Mouse (Mus musculus): ENCODE measurements at regions not wholly inside any gene's neighbourhood (a gene's known extent, or its start where the extent isn't known, plus 50 kb on each side); places are given as distances from the start of the nearest gene placed in this dataset.

GRCm38 (mm10) chr9:31578506-31579173, 114.4 kb upstream of the Tmem45b start:
- H3K36me3 ChIP-seq (ENCODE audit: control insufficient read depth, insufficient read depth, low read length) = no peaks in the 10 kb centered on the region
- no peaks in the 10 kb centered on the region for H3K9me3 ChIP-seq (ENCODE audit: control insufficient read depth, low read length)
- H3K27me3 ChIP-seq (replicated peaks; ENCODE audit: control insufficient read depth, insufficient read depth, low read length) = no peaks in the 10 kb centered on the region
- no peak overlapping the region for H3K27ac ChIP-seq (ENCODE audit: low read depth, low read length)
- no peaks in the 10 kb centered on the region for H3K4me1 ChIP-seq (ENCODE audit: control insufficient read depth, insufficient read depth, low read depth, low read length)
- 89% methylated on average over 8 of the region's 8 CpGs for WGBS
- H3K4me2 ChIP-seq (ENCODE audit: low read length) = no peak overlapping the region
- H3K9ac ChIP-seq (ENCODE audit: low read depth, low read length) = no peak overlapping the region
- no peak overlapping the region for H3K4me3 ChIP-seq (ENCODE audit: low read length)
- no peak for ATAC-seq

- Histone ChIP-seq H3K27me3 (replicated peaks; ENCODE audit: control insufficient read depth, insufficient read depth, low read length) (no peaks in the 10 kb centered on the region), H3K4me3 (ENCODE audit: low read length) (no peak overlapping the region), H3K4me2 (ENCODE audit: low read length) (no peak overlapping the region), H3K36me3 (ENCODE audit: control insufficient read depth, insufficient read depth, low read length) (no peaks in the 10 kb centered on the region), H3K27ac (ENCODE audit: low read depth, low read length) (no peak overlapping the region), H3K4me1 (ENCODE audit: control insufficient read depth, insufficient read depth, low read depth, low read length) (no peaks in the 10 kb centered on the region), H3K9me3 (ENCODE audit: control insufficient read depth, low read length) (no peaks in the 10 kb centered on the region), H3K9ac (ENCODE audit: low read depth, low read length) (no peak overlapping the region)
- no peak for ATAC-seq
- 74% methylated on average over 7 of the region's 7 CpGs for WGBS
These were observed 112.8 kb upstream of the Tmem45b start for GRCm38 (mm10) chr9:31577066-31577465.

GRCm38 (mm10) chr9:31567029-31567428, 102.8 kb upstream of the Tmem45b start:
- WGBS = 79% methylated on average over 10 of the region's 10 CpGs
- Histone ChIP-seq H3K27ac (ENCODE audit: low read depth, low read length) (no peak overlapping the region), H3K4me3 (ENCODE audit: low read length) (no peak overlapping the region), H3K27me3 (replicated peaks; ENCODE audit: control insufficient read depth, insufficient read depth, low read length) (no peaks in the 10 kb centered on the region), H3K9me3 (ENCODE audit: control insufficient read depth, low read length) (no peaks in the 10 kb centered on the region), H3K9ac (ENCODE audit: low read depth, low read length) (no peak overlapping the region), H3K36me3 (ENCODE audit: control insufficient read depth, insufficient read depth, low read length) (no peaks in the 10 kb centered on the region), H3K4me2 (ENCODE audit: low read length) (no peak overlapping the region), H3K4me1 (ENCODE audit: control insufficient read depth, insufficient read depth, low read depth, low read length) (no peaks in the 10 kb centered on the region; the same call in none of the 2 replicates)
- ATAC-seq = no peak

GRCm38 (mm10) chr9:31566257-31567007, 102.2 kb upstream of the Tmem45b start:
- H3K27me3 ChIP-seq (replicated peaks; ENCODE audit: control insufficient read depth, insufficient read depth, low read length) = no peaks in the 10 kb centered on the region
- H3K36me3 ChIP-seq (ENCODE audit: control insufficient read depth, insufficient read depth, low read length) = no peaks in the 10 kb centered on the region
- no peaks in the 10 kb centered on the region; the same call in none of the 2 replicates for H3K4me1 ChIP-seq (ENCODE audit: control insufficient read depth, insufficient read depth, low read depth, low read length)
- no peak overlapping the region for H3K27ac ChIP-seq (ENCODE audit: low read depth, low read length)
- H3K4me2 ChIP-seq (ENCODE audit: low read length) = peak overlapping the region; percentile 22
- 56% methylated on average over 31 of the region's 31 CpGs for WGBS
- no peaks in the 10 kb centered on the region for H3K9me3 ChIP-seq (ENCODE audit: control insufficient read depth, low read length)
- no peak overlapping the region for H3K9ac ChIP-seq (ENCODE audit: low read depth, low read length)
- no peak overlapping the region for H3K4me3 ChIP-seq (ENCODE audit: low read length)
- peak; percentile 64 for ATAC-seq

GRCm38 (mm10) chr9:31564996-31565773, 100.9 kb upstream of the Tmem45b start:
- no peaks in the 10 kb centered on the region for H3K9me3 ChIP-seq (ENCODE audit: control insufficient read depth, low read length)
- no peak overlapping the region for H3K4me3 ChIP-seq (ENCODE audit: low read length)
- no peaks in the 10 kb centered on the region; the same call in none of the 2 replicates for H3K4me1 ChIP-seq (ENCODE audit: control insufficient read depth, insufficient read depth, low read depth, low read length)
- no peak overlapping the region for H3K9ac ChIP-seq (ENCODE audit: low read depth, low read length)
- no peak overlapping the region for H3K4me2 ChIP-seq (ENCODE audit: low read length)
- WGBS = 48% methylated on average over 12 of the region's 12 CpGs
- H3K36me3 ChIP-seq (ENCODE audit: control insufficient read depth, insufficient read depth, low read length) = no peaks in the 10 kb centered on the region
- ATAC-seq = no peak
- no peak overlapping the region for H3K27ac ChIP-seq (ENCODE audit: low read depth, low read length)
- no peaks in the 10 kb centered on the region for H3K27me3 ChIP-seq (replicated peaks; ENCODE audit: control insufficient read depth, insufficient read depth, low read length)

GRCm38 (mm10) chr9:31563541-31563940, 99.3 kb upstream of the Tmem45b start:
- Histone ChIP-seq H3K9me3 (ENCODE audit: control insufficient read depth, low read length) (no peaks in the 10 kb centered on the region), H3K9ac (ENCODE audit: low read depth, low read length) (no peak overlapping the region), H3K36me3 (ENCODE audit: control insufficient read depth, insufficient read depth, low read length) (no peaks in the 10 kb centered on the region), H3K4me3 (ENCODE audit: low read length) (no peak overlapping the region), H3K27me3 (replicated peaks; ENCODE audit: control insufficient read depth, insufficient read depth, low read length) (no peaks in the 10 kb centered on the region), H3K4me1 (ENCODE audit: control insufficient read depth, insufficient read depth, low read depth, low read length) (peaks cover 4% of the 10 kb centered on the region), H3K4me2 (ENCODE audit: low read length) (no peak overlapping the region), H3K27ac (ENCODE audit: low read depth, low read length) (no peak overlapping the region)
- whole genome bisulfite sequencing = 89% methylated on average over 8 of the region's 8 CpGs
- ATAC-seq = no peak

GRCm38 (mm10) chr9:31560226-31560556, 95.9 kb upstream of the Tmem45b start:
- Histone ChIP-seq H3K36me3 (ENCODE audit: control insufficient read depth, insufficient read depth, low read length) (no peaks in the 10 kb centered on the region), H3K4me1 (ENCODE audit: control insufficient read depth, insufficient read depth, low read depth, low read length) (peaks cover 4% of the 10 kb centered on the region; the same call in 1 of the 2 replicates), H3K9me3 (ENCODE audit: control insufficient read depth, low read length) (no peaks in the 10 kb centered on the region), H3K27me3 (replicated peaks; ENCODE audit: control insufficient read depth, insufficient read depth, low read length) (no peaks in the 10 kb centered on the region), H3K27ac (ENCODE audit: low read depth, low read length) (no peak overlapping the region), H3K4me3 (ENCODE audit: low read length) (no peak overlapping the region), H3K9ac (ENCODE audit: low read depth, low read length) (no peak overlapping the region), H3K4me2 (ENCODE audit: low read length) (peak overlapping the region; percentile 66; the same call in 1 of the 2 replicates)
- ATAC-seq = 0 out of 2 replicates have a peak, but pooled peaks have one; percentile 6
- 76% methylated on average over 3 of the region's 3 CpGs for WGBS

GRCm38 (mm10) chr9:31559506-31560225, 95.4 kb upstream of the Tmem45b start:
- H3K27ac ChIP-seq (ENCODE audit: low read depth, low read length) = no peak overlapping the region
- peak overlapping the region; percentile 30 for H3K4me3 ChIP-seq (ENCODE audit: low read length)
- H3K9me3 ChIP-seq (ENCODE audit: control insufficient read depth, low read length) = no peaks in the 10 kb centered on the region
- H3K4me1 ChIP-seq (ENCODE audit: control insufficient read depth, insufficient read depth, low read depth, low read length) = 0 out of 2 replicates have a peak, but pooled peaks cover 4% of the 10 kb centered on the region
- H3K36me3 ChIP-seq (ENCODE audit: control insufficient read depth, insufficient read depth, low read length) = no peaks in the 10 kb centered on the region
- H3K9ac ChIP-seq (ENCODE audit: low read depth, low read length) = peak overlapping the region; percentile 61
- peak; percentile 92 for ATAC-seq
- H3K27me3 ChIP-seq (replicated peaks; ENCODE audit: control insufficient read depth, insufficient read depth, low read length) = no peaks in the 10 kb centered on the region
- peak overlapping the region; percentile 66 for H3K4me2 ChIP-seq (ENCODE audit: low read length)
- 32% methylated on average over 18 of the region's 18 CpGs for WGBS

Measured in hindbrain, embryonic 16.5 days (tissue).